Mouse (Mus musculus) olfactory bulb, adult 2 months (tissue): ENCODE results near the gene Gapdhs.

Source experiments
- CTCF ChIP-seq: fragments of 200-500 bp; IDR thresholded peaks from 2 replicates; pipeline ENCODE4 v1.5.1; 2012; ENCODE audit warnings: low read depth, mild to moderate bottlenecking, low read length, moderate library complexity; ENCODE audit not compliant: insufficient read depth
- POLR2A ChIP-seq: fragments of 200-500 bp; IDR thresholded peaks from 2 replicates; pipeline ENCODE4 v1.6.1; 2012; ENCODE audit warnings: mild to moderate bottlenecking, low read depth, low read length, moderate library complexity; ENCODE audit not compliant: insufficient read depth

GRCm38 (mm10) chr7:30763456-30763855 is 20.0 kb upstream of the Gapdhs start, which contains the start of gene Dmkn:
- no peak for TF ChIP-seq CTCF
- no peak for TF ChIP-seq POLR2A
